Mouse (Mus musculus): ENCODE measurements around the gene Ren1.

Ren1 gene

GRCm38 (mm10) chr1:133404005-133404404, 53.7 kb downstream of the Ren1 start:
- Histone ChIP-seq H3K36me3 (ENCODE audit: control insufficient read depth, insufficient read depth, low read length, poor library complexity, severe bottlenecking) (no peaks in the 10 kb centered on the region), H3K27me3 (ENCODE audit: control insufficient read depth, insufficient read depth, low read length, poor library complexity, severe bottlenecking) (no peaks in the 10 kb centered on the region)
- no peak for DNase-seq (ENCODE audit: low read depth, low spot score)

GRCm38 (mm10) chr1:133406614-133407013, 56.3 kb downstream of the Ren1 start:
- no peaks in the 10 kb centered on the region for H3K27me3 ChIP-seq (ENCODE audit: control insufficient read depth, insufficient read depth, low read length, poor library complexity, severe bottlenecking)
- DNase-seq (ENCODE audit: low read depth, low spot score), result no peak
- H3K36me3 ChIP-seq (ENCODE audit: control insufficient read depth, insufficient read depth, low read length, poor library complexity, severe bottlenecking), result no peaks in the 10 kb centered on the region

GRCm38 (mm10) chr1:133407436-133407835, 57.1 kb downstream of the Ren1 start:
- no peak for DNase-seq (ENCODE audit: low read depth, low spot score)
- H3K27me3 ChIP-seq (ENCODE audit: control insufficient read depth, insufficient read depth, low read length, poor library complexity, severe bottlenecking), result no peaks in the 10 kb centered on the region
- H3K36me3 ChIP-seq (ENCODE audit: control insufficient read depth, insufficient read depth, low read length, poor library complexity, severe bottlenecking), result no peaks in the 10 kb centered on the region

- no peaks in the 10 kb centered on the region for H3K27me3 ChIP-seq (ENCODE audit: control insufficient read depth, insufficient read depth, low read length, poor library complexity, severe bottlenecking)
- no peak for DNase-seq (ENCODE audit: low read depth, low spot score)
- H3K36me3 ChIP-seq (ENCODE audit: control insufficient read depth, insufficient read depth, low read length, poor library complexity, severe bottlenecking), result no peaks in the 10 kb centered on the region
Measured at GRCm38 (mm10) chr1:133408321-133408720, 58.0 kb downstream of the Ren1 start.

GRCm38 (mm10) chr1:133408880-133409516, 58.7 kb downstream of the Ren1 start:
- DNase-seq (ENCODE audit: low read depth, low spot score), result no peak
- Histone ChIP-seq H3K36me3 (ENCODE audit: control insufficient read depth, insufficient read depth, low read length, poor library complexity, severe bottlenecking) (no peaks in the 10 kb centered on the region), H3K27me3 (ENCODE audit: control insufficient read depth, insufficient read depth, low read length, poor library complexity, severe bottlenecking) (no peaks in the 10 kb centered on the region)

- Histone ChIP-seq H3K27me3 (ENCODE audit: control insufficient read depth, insufficient read depth, low read length, poor library complexity, severe bottlenecking) (no peaks in the 10 kb centered on the region), H3K36me3 (ENCODE audit: control insufficient read depth, insufficient read depth, low read length, poor library complexity, severe bottlenecking) (no peaks in the 10 kb centered on the region)
- no peak for DNase-seq (ENCODE audit: low read depth, low spot score)
Measured at GRCm38 (mm10) chr1:133409786-133410185, 59.5 kb downstream of the Ren1 start.
